Mouse (Mus musculus) forebrain, postnatal 0 days (tissue): ENCODE measurements around the gene Pdpk1. TPM values are rescaled to one million over a fixed set of nuclear protein-coding genes. Genes with fewer than 3 reads are reported as not detected.

Source experiments
- ATAC-seq: fragments of 200-750 bp; cut with Nextera tagmentation; 2 replicates; pipeline ENCODE4 v1.8.0; 2017; ENCODE audit warnings: mild to moderate bottlenecking, moderate library complexity
- DNase-seq: peaks from one replicate; pipeline ENCODE4 v3.0.0-alpha.2; 2015
- H3K27ac ChIP-seq: fragments of 300-500 bp; sonication (generic); 2 replicates; pipeline ENCODE4 v1.5.1; 2014; ENCODE audit warnings: low read depth, mild to moderate bottlenecking, antibody characterized with exemption, low read length, moderate library complexity, mixed read lengths
- H3K27me3 ChIP-seq: fragments of 300-500 bp; sonication (generic); 2 replicates; pipeline ENCODE4 v1.6.1; 2014; ENCODE audit warnings: mild to moderate bottlenecking, low read length, mixed read lengths; ENCODE audit not compliant: insufficient read depth
- H3K36me3 ChIP-seq: fragments of 300-500 bp; sonication (generic); 2 replicates; pipeline ENCODE4 v1.6.1; 2014; ENCODE audit warnings: mild to moderate bottlenecking, moderate library complexity; ENCODE audit not compliant: insufficient read depth
- H3K4me1 ChIP-seq: fragments of 300-500 bp; sonication (generic); 2 replicates; pipeline ENCODE4 v1.6.1; 2014; ENCODE audit warnings: antibody characterized with exemption; ENCODE audit not compliant: insufficient read depth
- H3K4me2 ChIP-seq: fragments of 300-500 bp; sonication (generic); 2 replicates; pipeline ENCODE4 v1.6.1; 2014; ENCODE audit warnings: low read depth, mild to moderate bottlenecking, moderate library complexity
- H3K4me3 ChIP-seq: fragments of 300-500 bp; sonication (generic); 2 replicates; pipeline ENCODE4 v1.5.1; 2014; ENCODE audit warnings: low read depth, low read length, mixed read lengths
- H3K9ac ChIP-seq: fragments of 300-500 bp; sonication (generic); 2 replicates; pipeline ENCODE4 v1.6.1; 2014; ENCODE audit warnings: mild to moderate bottlenecking
- H3K9me3 ChIP-seq: fragments of 300-500 bp; sonication (generic); 2 replicates; pipeline ENCODE4 v1.6.1; 2016; ENCODE audit warnings: low read length
- CTCF ChIP-seq: sonication (generic); IDR thresholded peaks from 2 replicates; pipeline ENCODE4 v1.5.1; 2016; ENCODE audit warnings: antibody characterized with exemption, control low read depth, low read depth
- WGBS: fragments of 180-500 bp; shearing (Covaris S2); extraction: QIAGEN DNeasy Blood & Tissue Kit; methylation state at CpG from one replicate; pipeline ENCODE4 v1.1.7; 2014; 5-methylcytosine and 5-hydroxymethylcytosine counted together
- polyA plus RNA-seq: library from polyadenylated mRNA; unstranded; fragments of >200 nt; fragmentation: Nextera tagmentation; extraction: Ambion mirVana; gene quantifications from 2 replicates; pipeline ENCODE4 v1.2.1, GENCODE M21; 2015
- total RNA-seq: library from RNA; depleted of rRNA; stranded (reverse); fragments of >200 nt; gene quantifications from 2 replicates; pipeline ENCODE4 v1.2.3, GENCODE M21; 2014

The Pdpk1 gene
- total and polyA plus RNA-seq, 2 experiments from 2014 or later = 55.8 to 59.0 TPM

DNA sequence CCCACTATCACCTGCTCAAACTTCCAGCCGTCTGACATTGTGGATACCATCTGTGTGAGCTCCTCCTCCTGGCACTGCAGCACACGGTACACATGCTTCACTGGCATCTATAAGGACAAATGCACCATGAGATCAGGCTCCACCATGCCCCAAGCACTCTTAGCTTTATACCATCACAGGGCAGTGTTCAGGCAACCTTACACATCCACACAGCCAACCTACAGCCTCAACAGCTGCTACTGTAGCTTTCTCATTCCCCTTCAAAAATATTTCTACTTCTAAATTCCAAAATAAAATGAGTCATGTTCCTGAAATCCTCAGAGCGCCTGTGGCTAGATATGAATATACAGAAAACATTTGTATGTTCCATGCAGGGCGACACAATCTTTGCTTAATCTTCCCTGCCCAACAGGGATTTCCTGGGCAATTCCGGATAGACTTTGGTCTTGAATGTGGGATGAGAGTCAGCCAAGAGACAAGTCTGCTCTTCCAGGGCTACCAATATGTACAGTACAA is 92.9 kb downstream of the Pdpk1 start:
- TF ChIP-seq CTCF = no peak
- H3K4me3 ChIP-seq = no peak overlapping the region
- H3K4me2 ChIP-seq = no peak overlapping the region
- H3K4me1 ChIP-seq = no peaks in the 10 kb centered on the region
- H3K36me3 ChIP-seq = peaks cover 72% of the 10 kb centered on the region
- H3K27me3 ChIP-seq = no peaks in the 10 kb centered on the region
- H3K27ac ChIP-seq = no peak overlapping the region
- no peaks in the 10 kb centered on the region for H3K9me3 ChIP-seq
- WGBS = 91% methylated on average over 5 of the region's 5 CpGs
- DNase-seq (no peak), ATAC-seq (no peak)
- H3K9ac ChIP-seq = no peak overlapping the region

DNA sequence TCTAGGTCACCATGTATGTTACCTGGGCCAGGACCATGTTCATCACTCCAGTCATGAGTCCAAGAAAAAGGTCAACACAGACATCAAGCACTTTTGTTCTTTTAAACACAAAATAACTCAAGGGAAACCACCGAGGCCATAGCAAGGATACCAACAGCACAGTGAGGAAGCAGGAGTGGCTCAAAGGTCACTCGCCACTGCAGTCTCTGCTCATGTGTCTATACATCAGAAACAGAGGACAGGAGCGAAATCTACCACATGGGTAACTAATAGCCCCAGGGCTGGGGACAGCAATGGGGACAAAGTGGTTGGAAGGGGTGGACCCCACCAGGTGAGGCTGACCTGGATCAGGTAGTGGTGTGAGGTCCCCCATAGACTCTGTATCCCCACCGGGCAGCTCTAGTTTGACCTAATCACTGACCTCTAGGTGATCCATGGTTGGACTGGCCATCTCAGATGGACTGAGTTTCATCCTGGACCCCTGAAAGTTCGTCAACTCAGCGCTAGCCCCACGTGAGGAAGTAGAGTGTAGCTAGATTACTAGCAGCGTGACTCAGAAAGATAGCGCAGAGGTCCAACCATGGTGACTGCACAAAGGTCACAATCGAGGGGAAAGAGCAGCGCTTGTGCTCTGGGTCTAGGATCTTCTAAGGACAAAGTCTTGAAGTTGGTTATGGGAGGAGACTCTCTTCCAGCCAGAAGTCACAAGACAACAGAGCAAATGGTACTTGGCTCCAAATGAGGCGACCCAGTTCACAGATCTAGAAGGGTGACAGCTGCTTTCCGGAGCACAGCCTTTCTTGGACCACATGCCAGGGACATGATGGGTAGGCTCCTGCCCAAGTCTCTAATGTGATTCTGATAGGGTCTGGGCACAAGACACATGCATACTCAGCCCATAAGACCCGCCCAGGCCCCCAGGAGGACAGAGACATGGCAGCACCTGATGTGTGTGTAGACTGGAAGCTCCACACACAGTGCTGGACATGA is 93.8 kb downstream of the Pdpk1 start:
- no peak overlapping the region for H3K4me2 ChIP-seq
- 94% methylated on average over 14 of the region's 14 CpGs for WGBS
- no peaks in the 10 kb centered on the region for H3K27me3 ChIP-seq
- no peak for DNase-seq
- no peak for TF ChIP-seq CTCF
- H3K9me3 ChIP-seq = no peaks in the 10 kb centered on the region
- H3K9ac ChIP-seq = no peak overlapping the region
- peaks cover 79% of the 10 kb centered on the region for H3K36me3 ChIP-seq
- H3K4me1 ChIP-seq = no peaks in the 10 kb centered on the region
- 0 out of 2 replicates have a peak, but pooled peaks have one; percentile 14 for ATAC-seq
- no peak overlapping the region for H3K4me3 ChIP-seq
- no peak overlapping the region for H3K27ac ChIP-seq

DNA sequence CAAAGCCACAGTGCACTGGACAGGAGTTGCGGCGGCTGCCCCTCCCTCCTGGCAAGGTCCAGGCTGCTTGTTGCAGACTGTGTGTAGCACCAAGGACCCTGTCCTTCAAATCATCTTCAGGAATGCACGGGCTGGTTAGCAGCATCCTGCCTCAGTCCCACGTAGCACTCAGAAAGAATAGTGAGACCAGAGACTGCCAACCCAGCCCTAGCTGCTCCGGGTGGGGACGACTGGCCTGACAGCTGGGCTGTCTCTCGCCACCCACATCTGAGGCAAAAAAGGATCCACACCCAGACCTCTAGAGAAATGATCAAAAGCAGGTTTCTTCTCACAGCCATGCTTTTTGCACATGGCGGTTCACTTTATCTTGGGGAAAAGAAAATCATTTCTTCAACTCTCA is 101.7 kb downstream of the Pdpk1 start:
- H3K27ac ChIP-seq = no peak overlapping the region
- no peak for ATAC-seq
- H3K27me3 ChIP-seq = no peaks in the 10 kb centered on the region
- no peaks in the 10 kb centered on the region for H3K9me3 ChIP-seq
- H3K36me3 ChIP-seq = peaks cover 57% of the 10 kb centered on the region
- H3K9ac ChIP-seq = no peak overlapping the region
- H3K4me1 ChIP-seq = no peaks in the 10 kb centered on the region
- WGBS = 96% methylated on average over 8 of the region's 8 CpGs
- TF ChIP-seq CTCF = no peak
- H3K4me3 ChIP-seq = no peak overlapping the region
- H3K4me2 ChIP-seq = no peak overlapping the region
- no peak for DNase-seq

DNA sequence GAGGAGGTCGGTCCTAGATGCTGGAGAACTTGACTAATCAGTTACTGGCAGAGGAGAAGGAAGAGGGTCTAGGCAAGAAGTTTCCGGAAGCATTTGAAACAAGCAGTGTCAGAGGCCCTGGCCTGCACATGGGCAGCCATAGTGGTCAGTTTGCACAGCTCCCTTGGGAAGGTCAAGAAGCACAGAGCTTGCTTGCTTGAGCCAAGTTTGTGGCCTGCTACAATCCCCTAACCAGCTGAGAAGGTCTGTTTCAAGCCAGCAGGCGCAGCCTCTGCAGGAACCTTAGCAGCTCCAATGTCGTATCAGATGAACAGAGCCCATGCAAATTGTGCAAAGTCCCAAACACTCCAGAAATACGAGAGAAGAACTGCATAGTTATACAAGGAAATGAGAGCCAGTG is 102.7 kb downstream of the Pdpk1 start:
- Histone ChIP-seq H3K4me1 (no peaks in the 10 kb centered on the region), H3K4me3 (no peak overlapping the region), H3K27me3 (no peaks in the 10 kb centered on the region), H3K9ac (no peak overlapping the region), H3K27ac (no peak overlapping the region), H3K4me2 (no peak overlapping the region), H3K36me3 (peaks cover 47% of the 10 kb centered on the region), H3K9me3 (no peaks in the 10 kb centered on the region)
- TF ChIP-seq CTCF = no peak
- WGBS = 95% methylated on average over 5 of the region's 5 CpGs
- DNase-seq (no peak), ATAC-seq (no peak)

DNA sequence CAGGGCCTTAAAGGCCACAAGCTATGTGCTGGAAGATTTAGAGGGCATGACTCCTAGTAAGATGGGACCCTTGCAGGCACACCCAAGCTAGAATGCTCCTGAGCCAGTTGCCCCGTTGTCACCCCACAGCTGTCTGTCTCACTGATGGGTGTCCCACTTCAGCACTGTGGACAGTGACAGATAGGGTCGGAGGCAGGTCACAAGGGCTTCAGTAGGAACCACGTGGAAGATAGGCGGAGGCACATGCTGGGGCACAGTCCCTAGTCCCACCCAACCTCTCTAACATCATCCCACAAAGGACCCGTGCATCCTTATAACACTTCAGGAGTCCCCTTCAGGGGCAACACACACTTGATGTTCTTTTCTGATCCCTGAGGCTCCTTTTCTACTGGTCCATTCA is 104.7 kb downstream of the Pdpk1 start:
- no peak for ATAC-seq
- H3K27me3 ChIP-seq = no peaks in the 10 kb centered on the region
- 50% methylated on average over 5 of the region's 5 CpGs for WGBS
- no peaks in the 10 kb centered on the region for H3K9me3 ChIP-seq
- peaks cover 36% of the 10 kb centered on the region for H3K36me3 ChIP-seq
- no peak overlapping the region for H3K4me3 ChIP-seq
- no peak for TF ChIP-seq CTCF
- no peaks in the 10 kb centered on the region for H3K4me1 ChIP-seq
- no peak overlapping the region for H3K4me2 ChIP-seq
- no peak for DNase-seq
- H3K9ac ChIP-seq = no peak overlapping the region
- H3K27ac ChIP-seq = no peak overlapping the region

DNA sequence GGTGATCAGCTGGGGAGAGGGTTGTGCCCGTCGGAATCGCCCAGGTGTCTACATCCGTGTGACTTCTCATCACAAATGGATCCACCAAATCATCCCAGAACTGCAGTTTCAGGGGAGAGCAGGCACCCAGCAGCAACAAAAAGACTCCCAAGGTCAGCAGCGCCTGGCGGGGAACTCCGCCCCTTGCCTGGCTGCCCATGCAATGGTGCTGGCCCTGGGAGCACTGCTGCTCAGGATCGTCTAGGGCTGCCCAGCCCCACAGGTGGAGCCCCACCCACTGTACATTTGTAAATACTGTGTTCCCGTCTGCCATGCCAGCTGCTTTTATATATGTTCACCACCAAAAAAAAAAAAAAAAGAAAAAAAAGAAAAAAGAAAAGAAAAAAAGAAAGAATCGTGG is 105.1 kb downstream of the Pdpk1 start:
- DNase-seq (no peak), ATAC-seq (no peak)
- TF ChIP-seq CTCF = no peak
- Histone ChIP-seq H3K36me3 (peaks cover 32% of the 10 kb centered on the region), H3K4me2 (no peak overlapping the region), H3K27ac (no peak overlapping the region), H3K4me1 (no peaks in the 10 kb centered on the region), H3K9me3 (no peaks in the 10 kb centered on the region), H3K4me3 (no peak overlapping the region), H3K27me3 (no peaks in the 10 kb centered on the region), H3K9ac (no peak overlapping the region)
- WGBS = 79% methylated on average over 10 of the region's 10 CpGs

DNA sequence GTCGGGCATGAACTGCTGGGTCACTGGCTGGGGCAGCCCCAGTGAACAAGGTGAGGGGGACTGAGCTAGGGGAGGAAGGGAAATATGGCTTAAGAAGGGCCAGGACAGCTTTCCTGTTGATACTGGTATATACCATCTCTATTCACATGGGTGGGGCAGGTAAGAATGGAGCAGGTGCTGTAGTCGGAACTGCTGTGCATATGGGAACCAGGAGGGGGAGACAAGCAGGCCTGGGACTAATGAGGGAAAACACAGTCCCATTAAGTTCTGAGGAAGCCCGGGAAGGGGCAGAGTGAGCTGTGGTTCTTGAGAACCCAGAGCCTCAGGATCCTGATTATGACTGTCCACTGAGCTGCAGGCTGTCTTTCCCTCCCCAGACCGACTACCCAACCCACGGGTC is 106.2 kb downstream of the Pdpk1 start:
- no peak for ATAC-seq
- no peak for TF ChIP-seq CTCF
- 67% methylated on average over 5 of the region's 5 CpGs for WGBS

More for the DNA sequence above, 106.2 kb downstream of the Pdpk1 start:
- Histone ChIP-seq H3K4me3 (no peak overlapping the region), H3K36me3 (peaks cover 29% of the 10 kb centered on the region), H3K9ac (no peak overlapping the region), H3K9me3 (no peaks in the 10 kb centered on the region), H3K27ac (no peak overlapping the region), H3K27me3 (no peaks in the 10 kb centered on the region), H3K4me1 (no peaks in the 10 kb centered on the region), H3K4me2 (no peak overlapping the region)
- no peak for DNase-seq
